Mouse (Mus musculus) thymus, postnatal 10 days (tissue): ENCODE measurements around the gene Lonp2.

ENCODE experiments used
- DNase-seq, 2 experiments: peaks; one replicate each; pipeline ENCODE4 v3.0.0; 2021; ENCODE audit warnings: low spot score in 2 of 2

Gene Lonp2

GRCm38 (mm10) chr8:86749842-86750241 is 126.0 kb downstream of the Lonp2 start:
- DNase-seq: no peak

- no peak for DNase-seq
These were observed 133.3 kb downstream of the Lonp2 start for GRCm38 (mm10) chr8:86756948-86757733.

GRCm38 (mm10) chr8:86758651-86759050 is 134.8 kb downstream of the Lonp2 start:
- DNase-seq: no peak

- no peak for DNase-seq
These were observed 135.2 kb downstream of the Lonp2 start for GRCm38 (mm10) chr8:86759090-86759491.

GRCm38 (mm10) chr8:86760746-86761145 is 136.9 kb downstream of the Lonp2 start:
- DNase-seq: no peak

GRCm38 (mm10) chr8:86762806-86763205 is 139.0 kb downstream of the Lonp2 start:
- no peak for DNase-seq

DNA sequence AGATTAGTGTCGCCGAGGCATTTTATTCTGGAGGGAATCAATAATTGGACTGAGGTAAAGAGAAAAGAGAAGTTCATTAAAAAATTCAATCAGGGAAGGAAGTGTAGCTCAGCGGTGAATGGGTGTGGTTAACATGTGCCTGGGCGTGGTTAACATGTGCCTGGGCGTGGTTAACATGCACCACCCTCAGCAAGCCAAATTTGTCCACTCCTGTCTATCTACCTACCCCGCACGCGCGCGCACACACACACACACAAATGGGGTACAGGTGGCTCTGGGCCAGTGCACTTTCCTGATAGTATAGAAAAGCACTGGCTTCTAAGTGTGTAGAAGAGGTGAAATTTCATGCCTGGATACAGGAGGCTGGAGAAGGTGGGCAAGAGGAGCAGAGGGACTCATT is 141.3 kb downstream of the Lonp2 start:
- DNase-seq: no peak

- no peak for DNase-seq
These were observed 141.8 kb downstream of the Lonp2 start for GRCm38 (mm10) chr8:86765669-86766068.

DNA sequence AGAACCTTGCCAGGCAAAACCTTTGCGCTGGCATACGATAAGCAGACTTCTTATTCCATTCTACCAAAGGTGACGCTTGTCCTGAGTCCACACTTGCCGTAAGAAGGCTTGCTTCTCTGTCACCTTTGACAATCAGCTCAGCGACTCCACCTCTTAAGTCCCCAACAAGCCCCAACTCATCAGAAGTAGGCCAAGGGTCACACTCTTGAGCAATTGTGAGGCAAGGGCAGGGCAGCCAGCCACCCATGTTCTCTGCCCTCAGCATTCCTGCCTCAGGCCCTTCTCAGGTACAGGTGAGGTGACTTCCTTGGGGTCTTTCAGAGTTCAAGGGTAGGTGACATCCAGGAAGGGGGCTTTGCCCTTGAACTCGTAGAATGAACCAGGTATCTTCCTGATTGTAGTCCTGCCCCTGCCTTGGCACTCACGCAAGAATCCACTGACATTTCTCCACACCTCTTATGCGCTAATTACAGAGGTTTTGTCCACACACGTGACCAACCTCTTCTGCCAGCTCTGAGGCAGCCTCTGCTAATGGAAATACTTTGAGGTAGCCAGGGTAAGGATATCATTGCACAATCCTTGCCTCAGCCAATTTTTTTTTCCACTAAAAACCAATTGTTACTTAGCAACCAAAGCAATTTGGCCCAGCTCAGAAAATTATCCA is 142.8 kb downstream of the Lonp2 start:
- no peak for DNase-seq

GRCm38 (mm10) chr8:86768499-86768898 is 144.7 kb downstream of the Lonp2 start:
- DNase-seq: no peak

DNA sequence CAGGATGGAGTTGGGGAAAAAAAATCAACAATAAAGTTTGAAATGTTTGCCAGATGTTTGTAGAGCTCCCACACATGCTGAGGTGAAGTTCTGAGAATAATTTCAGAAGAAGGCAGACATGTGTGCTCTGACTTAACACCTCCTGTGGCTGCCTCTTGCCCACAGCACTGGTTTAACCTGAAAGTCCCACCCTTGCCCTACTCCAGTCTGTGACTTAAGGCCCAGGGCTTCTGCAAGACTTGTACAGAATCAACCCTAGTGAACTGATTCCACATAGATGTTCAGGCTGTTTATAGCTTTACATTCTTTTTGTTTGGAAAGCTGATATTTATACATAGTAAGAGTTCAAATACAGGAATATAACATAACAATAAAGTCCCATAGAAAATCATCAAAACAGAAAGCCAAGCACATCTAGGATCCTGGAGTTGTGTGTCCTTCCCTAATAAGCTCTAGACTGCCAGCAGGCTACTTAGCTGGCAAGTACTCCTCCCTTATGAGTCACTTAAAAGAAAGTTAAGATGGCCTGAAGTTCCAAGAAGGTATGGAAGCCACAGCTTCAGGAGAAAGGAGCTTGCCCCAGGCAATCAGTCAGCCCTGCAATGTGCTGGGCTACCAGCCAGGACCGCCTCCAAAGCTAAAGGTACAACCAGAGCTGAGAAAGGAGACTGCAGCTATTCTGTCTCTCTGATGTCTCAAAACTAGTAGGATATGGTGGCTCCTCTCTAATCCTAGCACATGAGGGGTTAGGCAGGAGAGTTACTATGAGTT is 146.3 kb downstream of the Lonp2 start:
- no peak for DNase-seq
